Mouse (Mus musculus): ENCODE data around the gene Fancd2.

Fancd2 gene

DNA sequence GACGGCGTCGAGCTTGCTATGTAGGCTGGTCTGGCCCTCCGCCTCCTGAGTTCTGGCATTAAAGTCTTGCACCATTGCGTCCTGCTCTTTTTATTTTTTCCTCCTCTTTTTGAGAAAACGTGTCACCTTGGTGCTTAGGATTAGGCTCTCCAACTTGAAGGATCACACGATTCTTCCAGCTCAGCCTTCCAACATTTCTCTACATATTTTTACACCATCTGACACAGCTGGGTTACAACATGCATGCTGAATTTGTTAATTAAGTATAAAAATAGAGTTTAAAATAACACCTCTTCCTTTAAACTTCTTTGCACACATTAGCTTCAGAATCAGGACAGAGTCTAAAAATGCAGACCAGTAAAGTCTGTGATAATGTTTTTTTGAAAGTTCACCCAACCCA, 77.8 kb downstream of the Fancd2 start:
- no peak for DNase-seq (ENCODE audit: low read depth, low spot score)

- no peak for DNase-seq (ENCODE audit: low read depth, low spot score)
Measured at GRCm38 (mm10) chr6:113612258-113612969, 80.9 kb downstream of the Fancd2 start.

GRCm38 (mm10) chr6:113614152-113614551, 82.7 kb downstream of the Fancd2 start:
- DNase-seq (ENCODE audit: low read depth, low spot score) = no peak

GRCm38 (mm10) chr6:113614997-113615396, 83.5 kb downstream of the Fancd2 start:
- no peak for DNase-seq (ENCODE audit: low read depth, low spot score)

DNA sequence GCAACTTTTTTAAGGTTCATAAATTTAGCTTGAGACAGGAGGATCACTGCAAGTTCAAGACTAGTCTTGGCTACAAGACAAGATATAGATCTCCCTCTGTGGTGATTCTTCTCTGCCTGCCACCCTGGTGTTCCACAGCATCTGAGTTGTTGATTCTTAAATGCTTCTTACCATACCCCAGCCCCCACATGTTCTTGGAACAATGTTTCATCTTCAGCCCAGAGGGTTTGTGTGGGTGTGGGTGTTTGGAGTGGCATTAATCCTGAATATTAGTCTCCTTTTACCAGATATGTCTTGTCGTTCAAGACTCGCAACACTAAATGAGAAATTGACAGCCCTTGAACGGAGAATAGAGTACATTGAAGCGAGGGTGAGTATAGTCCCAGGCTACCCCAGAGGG, 84.0 kb downstream of the Fancd2 start:
- DNase-seq (ENCODE audit: low read depth, low spot score) = no peak

DNA sequence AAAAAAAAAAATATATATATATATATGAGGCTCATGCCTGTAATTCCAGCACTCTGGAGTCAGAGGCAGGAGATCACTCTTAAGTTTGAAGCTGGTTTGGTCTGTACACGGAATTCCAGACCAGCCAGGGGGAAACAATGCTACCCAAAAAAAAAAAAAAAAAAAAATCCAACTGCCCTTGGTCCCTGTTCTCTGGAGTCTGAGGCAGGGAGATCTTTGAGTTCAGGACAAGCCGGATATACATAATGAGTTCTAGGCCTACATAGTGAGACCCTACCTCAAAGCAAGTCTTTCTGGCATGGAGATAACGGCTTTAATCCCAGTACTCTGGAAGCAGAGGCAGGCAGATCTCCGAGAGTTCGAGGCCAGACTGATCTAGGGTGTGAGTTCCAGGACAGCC, 91.9 kb downstream of the Fancd2 start:
- DNase-seq (ENCODE audit: low read depth, low spot score) = no peak

DNA sequence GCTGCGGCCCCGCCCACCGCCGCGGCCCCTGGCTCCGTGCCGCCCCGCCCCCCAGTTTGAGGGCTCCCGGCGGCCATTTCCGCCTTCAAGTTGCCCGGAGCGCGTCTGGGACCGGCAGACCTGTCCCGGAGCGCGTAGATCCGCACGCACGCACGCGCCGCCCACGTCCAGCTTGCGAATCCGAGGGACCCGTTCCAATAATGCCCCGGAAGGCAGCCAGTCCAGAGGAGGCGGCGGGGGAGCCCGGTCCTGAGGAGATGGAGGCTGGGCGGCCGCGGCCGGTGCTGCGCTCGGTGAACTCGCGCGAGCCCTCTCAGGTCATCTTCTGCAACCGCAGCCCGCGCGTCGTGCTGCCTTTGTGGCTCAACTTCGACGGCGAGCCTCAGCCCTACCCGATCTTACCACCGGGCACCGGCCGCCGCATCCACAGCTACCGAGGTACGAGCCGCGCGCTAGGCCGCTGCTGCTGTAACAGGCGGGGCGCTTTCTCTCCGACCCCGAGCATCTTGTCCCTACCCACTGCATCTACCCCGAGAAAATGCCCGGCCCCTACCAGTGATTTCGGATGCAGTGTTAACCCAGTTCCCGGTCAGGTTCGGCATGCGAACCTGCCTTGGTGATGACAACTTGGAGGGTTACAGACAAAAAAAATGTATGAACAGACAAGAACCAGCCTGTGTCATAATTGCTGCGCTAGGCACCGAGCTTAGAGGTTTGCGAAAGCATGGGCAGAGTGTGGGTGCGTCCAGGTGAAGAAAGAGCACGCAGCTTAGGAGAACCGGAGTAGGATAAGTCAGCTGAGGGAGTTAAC, 92.7 kb downstream of the Fancd2 start, which contains the start of gene Vhl:
Gene Vhl, plus strand, starts transcription at position 19 of the 811 bp plus-strand sequence.
- no peak for DNase-seq (ENCODE audit: low read depth, low spot score)

DNA sequence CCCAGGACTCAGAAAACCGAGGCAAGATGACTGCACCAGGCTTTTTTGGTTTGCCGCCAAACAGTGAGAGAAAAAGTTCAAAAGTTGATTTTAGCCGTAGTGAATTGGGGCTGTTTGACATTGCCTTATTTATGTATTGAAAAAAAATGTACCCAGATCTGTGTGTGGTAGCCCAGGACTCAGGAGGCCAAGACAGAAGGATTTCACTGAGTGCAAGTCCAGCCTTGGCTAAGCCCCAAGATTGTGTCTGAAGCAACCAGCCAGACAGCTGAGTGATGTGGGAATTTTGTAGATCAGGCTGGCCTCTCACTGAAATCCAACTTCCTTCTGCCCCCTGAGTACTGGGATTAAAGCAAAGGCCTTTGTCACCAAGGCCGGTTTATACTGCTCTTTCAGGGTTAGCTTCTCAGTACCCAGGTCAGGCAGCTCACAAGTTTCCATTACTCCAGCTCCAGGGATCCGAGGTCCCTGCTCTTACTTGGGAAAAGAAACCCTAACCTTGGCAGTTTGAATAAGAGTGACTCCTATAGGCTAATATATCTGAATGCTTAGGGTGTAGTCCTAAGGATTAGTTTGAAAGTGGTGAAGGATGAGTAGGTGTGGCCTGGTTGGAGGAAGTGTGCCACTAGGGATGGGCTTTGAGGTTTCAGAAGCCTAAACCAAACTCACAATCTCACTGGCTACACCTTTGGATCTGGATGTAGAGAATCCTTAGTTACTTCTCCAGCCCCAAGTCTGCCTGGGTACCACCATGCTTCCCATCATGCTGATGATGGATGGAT, 93.7 kb downstream of the Fancd2 start:
- DNase-seq (ENCODE audit: low read depth, low spot score) = no peak

- DNase-seq (ENCODE audit: low read depth, low spot score) = no peak
Measured at GRCm38 (mm10) chr6:113630322-113630721, 98.8 kb downstream of the Fancd2 start.

DNA sequence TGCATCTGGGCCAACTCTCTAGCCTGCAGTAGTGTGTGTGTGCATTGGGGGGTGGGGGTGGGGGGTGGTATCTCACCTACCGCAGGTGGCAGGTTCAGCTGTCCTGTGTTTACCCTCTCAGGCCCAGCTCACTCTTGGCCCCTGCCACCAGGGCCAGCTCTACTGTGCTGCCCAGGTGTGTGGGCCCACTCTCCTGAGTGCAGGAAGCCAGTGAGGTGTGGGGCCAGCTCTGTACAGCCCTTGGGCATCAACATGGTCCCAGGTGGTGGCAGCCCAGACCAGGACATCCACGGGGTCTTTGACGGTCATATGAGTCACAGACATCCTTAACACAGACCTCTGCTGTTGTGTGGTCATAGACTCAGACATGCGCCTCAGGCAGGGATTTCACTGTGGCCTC, 101.4 kb downstream of the Fancd2 start:
- no peak for DNase-seq (ENCODE audit: low read depth, low spot score)

- DNase-seq (ENCODE audit: low read depth, low spot score) = no peak
Measured at GRCm38 (mm10) chr6:113638302-113639040, 107.0 kb downstream of the Fancd2 start, which contains the start of gene Irak2. Gene Irak2 (plus strand): TSS chr6:113638467.

DNA sequence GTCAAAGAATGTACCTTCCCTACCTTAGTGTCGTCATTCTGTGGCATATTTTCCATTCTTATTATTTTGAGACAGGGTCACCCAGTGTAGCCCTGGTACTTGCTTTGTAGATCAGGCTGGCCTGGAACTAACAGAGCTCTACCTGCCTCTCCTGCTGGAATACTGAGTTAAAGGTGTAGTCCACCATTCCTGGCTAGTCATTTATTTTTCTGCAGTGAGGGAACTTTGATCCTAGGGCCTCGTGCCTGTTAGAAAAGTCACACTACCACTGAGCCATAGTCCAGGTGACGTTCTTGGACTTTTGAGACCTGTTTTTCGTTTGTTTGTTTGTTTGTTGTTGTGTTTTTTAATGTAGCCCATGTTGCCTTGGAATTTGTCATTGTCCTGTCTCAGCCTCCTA, 107.7 kb downstream of the Fancd2 start:
- no peak for DNase-seq (ENCODE audit: low read depth, low spot score)

- DNase-seq (ENCODE audit: low read depth, low spot score) = no peak
Measured at GRCm38 (mm10) chr6:113642605-113643004, 111.1 kb downstream of the Fancd2 start.

DNA sequence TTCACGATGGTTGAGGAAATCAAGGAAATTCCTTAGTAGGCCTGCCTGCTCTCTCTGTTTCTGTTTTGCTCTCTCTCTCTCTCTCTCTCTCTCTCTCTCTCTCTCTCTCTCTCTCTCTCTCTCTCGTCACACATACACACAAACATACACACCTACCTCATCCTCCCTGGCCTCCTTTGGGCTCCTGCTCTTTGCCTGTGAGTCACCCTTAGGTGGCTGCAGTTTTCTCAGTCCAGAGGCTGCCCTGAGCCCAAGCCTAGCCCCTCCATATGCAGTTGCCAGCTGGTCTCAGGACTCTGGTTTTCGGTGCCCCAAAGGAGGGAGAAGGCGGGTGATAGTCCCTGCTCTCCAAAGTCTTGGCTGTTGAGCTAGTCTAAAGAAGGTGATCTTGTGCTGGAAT, 111.5 kb downstream of the Fancd2 start:
- DNase-seq (ENCODE audit: low read depth, low spot score) = no peak

GRCm38 (mm10) chr6:113643967-113644366, 112.5 kb downstream of the Fancd2 start:
- no peak for DNase-seq (ENCODE audit: low read depth, low spot score)

GRCm38 (mm10) chr6:113644808-113645207, 113.3 kb downstream of the Fancd2 start:
- no peak for DNase-seq (ENCODE audit: low read depth, low spot score)
